Mouse (Mus musculus) liver, embryonic 14.5 days (tissue): ENCODE results near the gene Med11. TPM values are rescaled to one million over a fixed set of nuclear protein-coding genes. Genes with fewer than 3 reads are reported as not detected.
"Not testable (repeated sequence)": the region's sequence is repeated elsewhere in the genome, so short reads cannot be mapped to it uniquely, and the experiment has no call there.

Source experiments
- ATAC-seq: fragments of 200-750 bp; cut with Nextera tagmentation; 2 replicates; pipeline ENCODE4 v1.8.0; 2017; ENCODE audit warnings: moderate number of reproducible peaks, mild to moderate bottlenecking, moderate library complexity; ENCODE audit not compliant: insufficient read depth
- DNase-seq, 3 experiments: peaks; one replicate each; pipeline ENCODE4 v3.0.0-alpha.2; 2012 to 2013; ENCODE audit warnings: low read depth in 3 of 3, low spot score in 3 of 3
- H3K27ac ChIP-seq: fragments of 300-500 bp; sonication (generic); 2 replicates; pipeline ENCODE4 v1.5.1; 2014; ENCODE audit warnings: moderate library complexity, mild to moderate bottlenecking, control low read depth, inconsistent platforms
- H3K27me3 ChIP-seq: fragments of 300-500 bp; sonication (generic); 2 replicates; pipeline ENCODE4 v1.6.1; 2014; ENCODE audit warnings: mild to moderate bottlenecking, low read length, moderate library complexity; ENCODE audit not compliant: control insufficient read depth, insufficient read depth
- H3K36me3 ChIP-seq: fragments of 300-500 bp; sonication (generic); replicated peaks from 2 replicates; pipeline ENCODE4 v1.6.1; 2014; ENCODE audit warnings: low read depth; ENCODE audit not compliant: control insufficient read depth, insufficient read depth
- H3K4me1 ChIP-seq, 2 experiments: fragments of 200-500 bp in 1 of 2; fragments of 300-500 bp in 1 of 2; sonication (generic) in 1 of 2; replicated peaks; 2 replicates each; pipeline ENCODE4 v1.6.1; 2012 to 2014; ENCODE audit warnings: antibody characterized with exemption in 1 of 2, inconsistent platforms in 1 of 2, low read length in 1 of 2; ENCODE audit not compliant: control insufficient read depth in 2 of 2, insufficient read depth in 2 of 2
- H3K4me2 ChIP-seq: fragments of 300-500 bp; sonication (generic); 2 replicates; pipeline ENCODE4 v1.6.1; 2014; ENCODE audit warnings: low read depth, mild to moderate bottlenecking, control low read depth, moderate library complexity
- H3K4me3 ChIP-seq, 2 experiments: fragments of 200-500 bp in 1 of 2; fragments of 300-500 bp in 1 of 2; sonication (generic) in 1 of 2; 2 replicates each; pipeline ENCODE4 v1.5.1; 2012 to 2014; ENCODE audit warnings: low read depth in 2 of 2, low read length in 2 of 2, mild to moderate bottlenecking in 2 of 2, control low read depth in 1 of 2, inconsistent platforms in 1 of 2, moderate library complexity in 1 of 2; ENCODE audit not compliant: insufficient read depth in 1 of 2
- H3K9ac ChIP-seq: fragments of 300-500 bp; sonication (generic); replicated peaks from 2 replicates; pipeline ENCODE4 v1.6.1; 2014; ENCODE audit warnings: mild to moderate bottlenecking, control low read depth, moderate library complexity
- H3K9me3 ChIP-seq: fragments of 300-500 bp; sonication (generic); 2 replicates; pipeline ENCODE4 v1.6.1; 2016; ENCODE audit warnings: low read length, mixed read lengths; ENCODE audit not compliant: control insufficient read depth
- CTCF ChIP-seq: IDR thresholded peaks from 2 replicates; pipeline ENCODE4 v1.5.1; 2016; ENCODE audit warnings: antibody characterized with exemption, low read depth, control low read depth
- EP300 ChIP-seq: IDR thresholded peaks from 2 replicates; pipeline ENCODE4 v1.6.1; 2016; ENCODE audit warnings: antibody characterized with exemption, low read depth
- WGBS: fragments of 180-500 bp; shearing (Covaris S2); extraction: QIAGEN DNeasy Blood & Tissue Kit; methylation state at CpG from one replicate; pipeline ENCODE4 v1.1.7; 2014; ENCODE audit not compliant: insufficient replicate concordance; 5-methylcytosine and 5-hydroxymethylcytosine counted together
- polyA plus RNA-seq, 2 experiments: library from polyadenylated mRNA; depleted of rRNA in 1 of 2; stranded (reverse) in 1 of 2; unstranded in 1 of 2; fragments of >200 nt; fragmentation: Nextera tagmentation in 1 of 2; extraction: Ambion mirVana in 1 of 2; gene quantifications; 2 replicates each; pipeline versions ENCODE4 v1.2.1 to v1.2.3; 2012 to 2014

Med11 gene
- polyA plus RNA-seq, 2 experiments = 11.9 to 17.0 TPM

DNA sequence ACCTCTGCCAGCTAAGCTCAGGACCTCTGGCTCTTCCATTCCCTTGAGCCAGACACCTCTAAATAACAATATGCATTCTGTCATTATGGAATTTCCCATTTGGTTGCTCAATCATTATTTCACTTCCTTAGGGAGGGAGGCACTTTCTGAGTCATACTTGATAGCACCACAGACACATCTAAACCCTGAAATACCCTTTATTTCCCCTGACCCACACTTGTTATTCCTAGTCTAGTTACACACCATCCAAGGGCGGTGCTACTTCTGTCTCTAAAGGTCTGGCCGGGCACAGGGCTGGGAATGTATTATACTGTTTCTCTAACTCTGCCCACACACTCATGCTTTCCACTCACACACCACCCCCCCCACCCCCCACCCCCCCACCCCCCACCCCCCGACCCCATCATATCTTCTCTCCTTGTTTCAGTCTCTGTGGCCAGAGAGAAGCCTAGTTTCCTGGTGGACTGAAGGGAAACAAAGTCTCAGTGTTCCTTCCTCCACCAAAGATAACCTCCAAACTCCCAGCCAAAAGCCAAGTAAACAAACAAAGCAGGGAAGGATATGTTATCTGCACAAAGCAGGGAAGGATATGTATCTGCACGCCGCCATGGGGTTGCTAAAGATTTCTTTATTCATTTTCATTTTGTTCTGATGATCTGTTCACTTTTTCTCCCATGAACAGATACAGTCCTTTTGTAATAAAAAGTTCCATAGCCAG lies 16.3 kb downstream of the Med11 start:
- Histone ChIP-seq H3K4me3 (no peak overlapping the region), H3K4me2 (no peak overlapping the region), H3K27ac (no peak overlapping the region), H3K9ac (no peak overlapping the region), H3K9me3 (no peaks in the 10 kb centered on the region), H3K27me3 (peaks cover 12% of the 10 kb centered on the region), H3K36me3 (no peaks in the 10 kb centered on the region), H3K4me1 (peaks cover 0 to 2% of the 10 kb centered on the region in 2 experiments; a peak in 1 of 4 replicates)
- ATAC-seq = no peak
- no peak for DNase-seq
- 33% methylated on average over 5 of the region's 5 CpGs for WGBS
- TF ChIP-seq EP300 = no peak
- no peak for TF ChIP-seq CTCF

DNA sequence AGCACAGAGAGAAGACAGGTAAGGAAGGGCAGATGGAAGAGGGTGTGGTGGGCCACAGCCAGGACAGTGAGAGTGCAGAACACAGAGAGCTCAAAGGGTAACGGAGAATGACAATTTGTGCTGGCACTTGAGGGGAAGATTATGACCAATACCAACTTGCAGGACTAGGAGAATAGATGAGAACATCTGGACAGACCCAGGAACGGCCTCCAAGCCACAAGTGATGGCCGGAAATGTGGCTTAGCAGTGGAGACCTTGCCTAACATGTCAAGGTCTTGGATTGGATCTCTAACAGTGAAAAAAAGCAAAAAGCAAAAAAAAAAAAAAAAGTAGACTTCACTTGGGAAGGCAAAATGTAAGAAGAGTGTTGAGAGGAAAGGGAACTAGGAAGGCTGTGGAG lies 18.0 kb downstream of the Med11 start:
- Histone ChIP-seq H3K27me3 (peaks cover 12% of the 10 kb centered on the region), H3K9me3 (no peaks in the 10 kb centered on the region), H3K9ac (no peak overlapping the region), H3K4me2 (no peak overlapping the region), H3K4me3 (no peak overlapping the region), H3K36me3 (no peaks in the 10 kb centered on the region), H3K4me1 (peaks cover 0 to 4% of the 10 kb centered on the region in 2 experiments; a peak in 1 of 4 replicates), H3K27ac (no peak overlapping the region)
- WGBS = 58% methylated on average over 3 of the region's 3 CpGs
- DNase-seq (no peak), ATAC-seq (no peak)
- no peak for TF ChIP-seq EP300
- no peak for TF ChIP-seq CTCF

DNA sequence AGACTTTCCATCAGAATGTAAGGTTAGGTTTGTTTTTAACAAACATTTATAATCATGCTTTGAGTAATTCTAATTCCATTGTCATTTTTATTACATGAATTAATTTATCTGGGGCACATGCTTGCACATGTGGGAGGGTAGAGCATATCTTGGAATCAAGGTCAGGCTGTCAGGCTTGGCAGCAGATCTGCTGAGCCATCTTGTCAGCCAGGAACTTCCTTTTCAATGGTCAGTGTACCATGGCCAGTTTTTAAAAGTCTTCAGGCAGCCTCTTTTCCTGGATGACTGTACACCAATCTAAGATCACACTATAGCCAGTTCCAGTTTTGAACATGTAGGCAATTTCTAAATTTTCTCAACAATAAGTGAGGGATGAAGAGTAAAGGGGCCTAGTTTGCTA lies 21.0 kb downstream of the Med11 start:
- DNase-seq (no peak), ATAC-seq (no peak)
- H3K4me2 ChIP-seq = no peak overlapping the region
- no peak overlapping the region for H3K27ac ChIP-seq
- H3K4me3 ChIP-seq = no peak overlapping the region
- H3K9me3 ChIP-seq = no peaks in the 10 kb centered on the region
- TF ChIP-seq CTCF (no peak), EP300 (no peak)
- H3K27me3 ChIP-seq = no peaks in the 10 kb centered on the region
- H3K4me1 ChIP-seq = peaks cover 0 to 4% of the 10 kb centered on the region in 2 experiments; a peak in 1 of 4 replicates
- H3K36me3 ChIP-seq = no peaks in the 10 kb centered on the region
- no peak overlapping the region for H3K9ac ChIP-seq

DNA sequence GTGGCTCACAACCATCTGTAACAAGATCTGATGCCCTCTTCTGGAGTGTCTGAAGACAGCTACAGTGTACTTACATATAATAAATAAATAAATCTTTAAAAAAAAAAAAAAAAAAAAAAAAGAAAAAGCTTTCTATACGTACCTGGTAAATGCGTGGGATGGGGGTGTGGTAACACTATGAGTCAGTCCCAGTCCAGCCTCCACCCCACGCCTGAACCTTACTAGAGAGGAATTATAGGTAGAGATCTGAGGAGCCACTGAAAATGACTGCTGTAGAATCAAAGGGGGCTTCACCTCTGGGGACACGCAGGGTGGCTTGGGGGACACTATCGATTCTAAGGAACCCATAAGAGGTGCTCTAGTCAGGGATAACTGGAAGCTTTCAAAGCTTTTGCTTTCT lies 21.6 kb downstream of the Med11 start:
- not testable (repeated sequence) for H3K9ac ChIP-seq, H3K4me3 ChIP-seq, H3K36me3 ChIP-seq, DNase-seq, H3K27me3 ChIP-seq, H3K27ac ChIP-seq, H3K4me1 ChIP-seq, H3K4me2 ChIP-seq, H3K9me3 ChIP-seq, ATAC-seq
- 63% methylated on average over 5 of the region's 5 CpGs for WGBS

DNA sequence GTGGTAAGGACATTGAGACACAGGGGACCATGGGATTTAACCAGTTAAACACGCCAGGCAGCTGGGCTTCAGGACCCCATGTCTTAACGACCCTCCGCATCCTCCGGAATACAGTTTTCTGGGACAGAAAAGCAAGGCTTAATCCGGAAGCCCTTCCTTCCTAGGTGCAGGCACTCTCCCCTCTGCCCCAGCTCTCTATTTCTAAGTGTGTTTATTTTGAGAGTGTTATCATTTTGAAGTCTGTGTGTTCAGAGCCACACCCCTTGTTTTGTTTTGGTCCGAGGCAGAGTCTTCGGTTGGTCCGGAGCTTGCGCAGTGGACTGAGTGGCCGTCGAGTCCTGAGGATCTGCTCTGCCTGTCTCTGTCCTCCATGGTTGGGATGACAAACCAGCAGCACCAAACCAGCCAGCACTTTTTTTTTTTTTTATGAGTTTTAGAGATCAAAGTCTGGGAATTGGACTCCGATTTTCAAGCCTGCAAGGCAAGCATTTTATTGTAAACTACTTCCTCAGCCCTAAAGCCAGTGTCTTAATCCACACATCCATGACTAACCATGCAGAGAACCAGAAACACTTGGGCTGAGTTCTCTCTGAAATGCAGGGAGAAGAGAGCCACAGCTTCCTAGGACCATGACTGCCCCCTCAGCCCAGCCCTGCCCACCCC lies 23.3 kb downstream of the Med11 start:
- Histone ChIP-seq H3K4me1 (0 out of 4 replicates have a peak, but pooled peaks cover 0 to 2% of the 10 kb centered on the region in 2 experiments), H3K4me2 (no peak overlapping the region), H3K9ac (no peak overlapping the region), H3K9me3 (no peaks in the 10 kb centered on the region), H3K27me3 (no peaks in the 10 kb centered on the region), H3K4me3 (no peak overlapping the region), H3K36me3 (no peaks in the 10 kb centered on the region), H3K27ac (no peak overlapping the region)
- 63% methylated on average over 12 of the region's 12 CpGs for WGBS
- no peak for ATAC-seq
- no peak for DNase-seq
- TF ChIP-seq CTCF (no peak), EP300 (no peak)
